Mouse (Mus musculus) liver, embryonic 11.5 days (tissue): ENCODE data around the gene 3110040M04Rik. TPM values are rescaled to one million over a fixed set of nuclear protein-coding genes. Genes with fewer than 3 reads are reported as not detected.
"Not testable (repeated sequence)": the region's sequence is repeated elsewhere in the genome, so short reads cannot be mapped to it uniquely, and the experiment has no call there.

Experiments used
- ATAC-seq: fragments of 200-750 bp; cut with Nextera tagmentation; replicated peaks from 2 replicates; pipeline ENCODE4 v1.8.0; 2017; ENCODE audit warnings: moderate number of reproducible peaks, mild to moderate bottlenecking, moderate TSS enrichment, moderate library complexity; ENCODE audit not compliant: low FRiP score
- DNase-seq: peaks from one replicate; pipeline ENCODE4 v3.0.0-alpha.2; 2017; ENCODE audit warnings: low spot score
- H3K27ac ChIP-seq: fragments of 300-500 bp; sonication (generic); 2 replicates; pipeline ENCODE4 v1.5.1; 2014; ENCODE audit warnings: mild to moderate bottlenecking, low read depth, low read length, control low read depth
- H3K27me3 ChIP-seq: fragments of 300-500 bp; sonication (generic); replicated peaks from 2 replicates; pipeline ENCODE4 v1.6.1; 2014; ENCODE audit warnings: low read length, mixed read lengths; ENCODE audit not compliant: control insufficient read depth, insufficient read depth
- H3K36me3 ChIP-seq: fragments of 300-500 bp; sonication (generic); 2 replicates; pipeline ENCODE4 v1.6.1; 2014; ENCODE audit warnings: mild to moderate bottlenecking, low read length, moderate library complexity, mixed read lengths; ENCODE audit not compliant: control insufficient read depth, insufficient read depth
- H3K4me1 ChIP-seq: fragments of 300-500 bp; sonication (generic); replicated peaks from 2 replicates; pipeline ENCODE4 v1.6.1; 2014; ENCODE audit warnings: low read length, mixed read lengths; ENCODE audit not compliant: control insufficient read depth, insufficient read depth
- H3K4me2 ChIP-seq: fragments of 300-500 bp; sonication (generic); 2 replicates; pipeline ENCODE4 v1.6.1; 2014; ENCODE audit warnings: mild to moderate bottlenecking, control low read depth, moderate library complexity
- H3K4me3 ChIP-seq: fragments of 300-500 bp; sonication (generic); 2 replicates; pipeline ENCODE4 v1.5.1; 2014; ENCODE audit warnings: low read depth, low read length, control low read depth
- H3K9ac ChIP-seq: fragments of 300-500 bp; sonication (generic); 2 replicates; pipeline ENCODE4 v1.6.1; 2014; ENCODE audit warnings: low read depth, low read length, control low read depth
- H3K9me3 ChIP-seq: fragments of 300-500 bp; sonication (generic); 2 replicates; pipeline ENCODE4 v1.6.1; 2016; ENCODE audit warnings: low read length, inconsistent platforms, mixed read lengths; ENCODE audit not compliant: control insufficient read depth
- WGBS: fragments of 180-500 bp; shearing (Covaris S2); extraction: QIAGEN DNeasy Blood & Tissue Kit; methylation state at CpG from one replicate; pipeline ENCODE4 v1.1.7; 2014; 5-methylcytosine and 5-hydroxymethylcytosine counted together
- polyA plus RNA-seq: library from polyadenylated mRNA; unstranded; fragments of >200 nt; fragmentation: Nextera tagmentation; extraction: Ambion mirVana; gene quantifications from 2 replicates; pipeline ENCODE4 v1.2.1, GENCODE M21; 2014

Gene 3110040M04Rik
- polyA plus RNA-seq, 1 experiment from 2014 or later: 1.0 TPM

DNA sequence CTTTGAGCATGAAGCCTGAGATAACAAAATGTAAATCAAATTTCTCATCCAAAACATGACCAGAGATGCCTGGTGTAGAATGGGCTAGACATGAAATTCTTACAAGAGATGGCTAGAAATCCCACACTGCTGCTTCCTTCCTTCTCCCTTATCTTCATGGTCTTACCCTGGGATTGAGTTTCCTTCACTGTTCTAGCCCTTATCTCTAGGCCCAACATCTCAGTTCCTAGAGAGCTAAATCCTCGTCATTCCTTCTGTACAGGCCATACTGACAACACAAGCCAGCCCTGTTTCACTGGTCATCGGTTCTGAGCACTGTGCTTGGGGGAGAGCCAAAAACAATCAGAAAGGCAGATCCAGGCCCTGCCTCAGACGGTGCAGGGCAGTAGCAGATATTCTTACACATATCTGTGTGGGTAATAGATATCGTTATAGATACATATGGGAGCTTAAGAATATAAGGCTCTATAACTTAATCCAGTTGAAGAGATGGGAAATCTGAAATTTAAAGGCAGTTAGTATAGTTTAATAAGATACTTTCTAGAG lies 17.0 kb upstream of the 3110040M04Rik start:
- not testable (repeated sequence) for H3K4me3 ChIP-seq, H3K4me1 ChIP-seq, H3K9me3 ChIP-seq, H3K4me2 ChIP-seq, DNase-seq, H3K36me3 ChIP-seq, ATAC-seq, H3K27me3 ChIP-seq, H3K9ac ChIP-seq, H3K27ac ChIP-seq
- WGBS: 70% methylated on average over 4 of the region's 4 CpGs

GRCm38 (mm10) chr1:151188469-151188868 lies 15.5 kb upstream of the 3110040M04Rik start:
- Histone ChIP-seq H3K4me3 (no peak overlapping the region), H3K36me3 (no peaks in the 10 kb centered on the region), H3K4me2 (no peak overlapping the region), H3K4me1 (no peaks in the 10 kb centered on the region; the same call in 1 of the 2 replicates), H3K9me3 (no peaks in the 10 kb centered on the region), H3K9ac (no peak overlapping the region), H3K27ac (no peak overlapping the region), H3K27me3 (no peaks in the 10 kb centered on the region)
- ATAC-seq (0 out of 2 replicates have a peak, but pooled peaks have one; percentile 12), DNase-seq (no peak)
- 87% methylated on average over 4 of the region's 4 CpGs for WGBS

DNA sequence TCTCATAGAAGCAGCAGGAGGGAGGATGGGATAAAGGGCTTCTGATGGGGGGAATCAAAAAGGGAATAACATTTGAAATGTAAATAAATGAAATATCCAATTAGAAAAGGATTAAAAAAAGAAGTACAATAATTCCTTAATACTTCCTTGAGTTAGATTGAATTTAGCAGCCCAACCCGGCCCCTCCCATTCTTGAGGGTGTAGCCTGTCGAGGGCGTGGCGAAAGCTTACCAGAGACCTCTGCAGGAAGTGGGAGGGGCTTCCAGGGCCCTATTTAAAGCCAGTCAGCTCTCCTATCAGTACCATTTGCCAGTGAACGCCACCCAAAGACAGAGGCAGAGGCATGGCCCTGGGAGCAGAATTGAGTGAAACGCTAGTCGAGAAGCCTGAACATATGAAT lies 11.8 kb upstream of the 3110040M04Rik start, which contains the start of gene Gm8947:
TSS of gene Gm8947 (plus strand) at position 302 of the 400 bp plus-strand sequence.
- H3K27me3 ChIP-seq, H3K4me1 ChIP-seq, DNase-seq, H3K4me3 ChIP-seq, H3K9ac ChIP-seq, ATAC-seq, H3K4me2 ChIP-seq, H3K27ac ChIP-seq, H3K9me3 ChIP-seq, H3K36me3 ChIP-seq: not testable (repeated sequence)
- no CpG with 5 or more reads among the region's 7 CpGs for WGBS

GRCm38 (mm10) chr1:151192739-151193138 lies 11.2 kb upstream of the 3110040M04Rik start:
- not testable (repeated sequence) for H3K36me3 ChIP-seq, ATAC-seq, H3K4me3 ChIP-seq, DNase-seq, H3K4me1 ChIP-seq, H3K9me3 ChIP-seq, H3K9ac ChIP-seq, H3K27me3 ChIP-seq, H3K4me2 ChIP-seq, H3K27ac ChIP-seq
- WGBS: 88% methylated on average over 13 of the region's 15 CpGs

DNA sequence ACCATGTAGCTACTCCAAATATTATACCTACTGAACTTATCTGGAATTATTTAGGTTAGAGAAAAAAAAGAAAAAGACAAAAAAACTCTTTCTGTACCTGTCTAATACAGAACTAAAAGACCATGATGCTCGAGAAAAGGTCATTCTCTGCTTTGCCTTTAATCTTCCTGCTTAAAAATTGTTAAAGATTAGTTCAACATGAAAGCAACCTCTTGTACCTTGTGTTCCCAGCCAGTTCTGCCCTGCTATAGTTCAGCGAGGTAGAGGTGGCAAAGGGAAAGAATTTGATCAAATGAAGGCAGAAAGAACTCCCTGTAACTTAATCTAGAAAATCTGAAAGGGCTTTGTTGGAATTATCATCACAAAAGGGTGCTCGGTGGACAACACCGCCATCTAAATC lies 7.9 kb upstream of the 3110040M04Rik start:
- H3K4me3 ChIP-seq, H3K27ac ChIP-seq, H3K9me3 ChIP-seq, H3K9ac ChIP-seq, DNase-seq, H3K4me1 ChIP-seq, H3K27me3 ChIP-seq, H3K36me3 ChIP-seq, H3K4me2 ChIP-seq, ATAC-seq: not testable (repeated sequence)
- WGBS: 73% methylated on average over 4 of the region's 4 CpGs

- not testable (repeated sequence) for DNase-seq, H3K4me2 ChIP-seq, H3K9me3 ChIP-seq, H3K4me3 ChIP-seq, H3K9ac ChIP-seq, H3K36me3 ChIP-seq, H3K27me3 ChIP-seq, H3K4me1 ChIP-seq, ATAC-seq, H3K27ac ChIP-seq
- WGBS: 55% methylated on average over 3 of the region's 3 CpGs
These were observed 7.2 kb upstream of the 3110040M04Rik start for GRCm38 (mm10) chr1:151196690-151197089.

DNA sequence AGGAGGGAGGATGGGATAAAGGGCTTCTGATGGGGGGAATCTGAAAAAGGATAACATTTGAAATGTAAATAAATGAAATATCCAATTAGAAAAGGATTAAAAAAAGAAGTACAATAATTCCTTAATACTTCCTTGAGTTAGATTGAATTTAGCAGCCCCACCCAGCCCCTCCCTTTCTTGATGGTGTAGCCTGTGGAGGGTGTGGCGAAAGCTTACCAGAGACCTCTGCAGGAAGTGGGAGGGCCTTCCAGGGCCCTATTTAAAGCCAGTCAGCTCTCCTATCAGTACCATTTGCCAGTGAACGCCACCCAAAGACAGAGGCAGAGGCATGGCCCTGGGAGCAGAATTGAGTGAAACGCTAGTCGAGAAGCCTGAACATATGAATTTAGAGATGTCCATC lies 5.8 kb upstream of the 3110040M04Rik start, which contains the start of gene Gm47995:
TSS of gene Gm47995 (plus strand) at position 329 of the 400 bp plus-strand sequence.
- DNase-seq, H3K4me3 ChIP-seq, H3K4me2 ChIP-seq, H3K4me1 ChIP-seq, H3K9me3 ChIP-seq, H3K9ac ChIP-seq, H3K27ac ChIP-seq, ATAC-seq, H3K36me3 ChIP-seq, H3K27me3 ChIP-seq: not testable (repeated sequence)
- 35% methylated on average over 2 of the region's 4 CpGs for WGBS

- not testable (repeated sequence) for H3K27ac ChIP-seq, H3K9ac ChIP-seq, H3K36me3 ChIP-seq, H3K4me1 ChIP-seq, ATAC-seq, H3K4me3 ChIP-seq, H3K4me2 ChIP-seq, DNase-seq, H3K27me3 ChIP-seq, H3K9me3 ChIP-seq
These were observed 3.3 kb upstream of the 3110040M04Rik start for GRCm38 (mm10) chr1:151200620-151201019.

- not testable (repeated sequence) for DNase-seq, H3K27ac ChIP-seq, H3K9me3 ChIP-seq, H3K36me3 ChIP-seq, H3K27me3 ChIP-seq, H3K4me1 ChIP-seq, H3K4me2 ChIP-seq, H3K9ac ChIP-seq, H3K4me3 ChIP-seq
- WGBS: 51% methylated on average over 3 of the region's 5 CpGs
- peak; percentile 71 for ATAC-seq
These were observed 1.1 kb upstream of the 3110040M04Rik start for GRCm38 (mm10) chr1:151202771-151203170.
